Mouse (Mus musculus): ENCODE results near the gene Nlrp10. TPM values are rescaled to one million over a fixed set of nuclear protein-coding genes. Genes with fewer than 3 reads are reported as not detected.
A peak's percentile ranks its signal among the peaks of the same experiment; 100 is the strongest.

Nlrp10 gene
- polyA plus RNA-seq (2015; fragmentation: Nextera tagmentation; extraction: Ambion mirVana): not detected in 2 replicates

DNA sequence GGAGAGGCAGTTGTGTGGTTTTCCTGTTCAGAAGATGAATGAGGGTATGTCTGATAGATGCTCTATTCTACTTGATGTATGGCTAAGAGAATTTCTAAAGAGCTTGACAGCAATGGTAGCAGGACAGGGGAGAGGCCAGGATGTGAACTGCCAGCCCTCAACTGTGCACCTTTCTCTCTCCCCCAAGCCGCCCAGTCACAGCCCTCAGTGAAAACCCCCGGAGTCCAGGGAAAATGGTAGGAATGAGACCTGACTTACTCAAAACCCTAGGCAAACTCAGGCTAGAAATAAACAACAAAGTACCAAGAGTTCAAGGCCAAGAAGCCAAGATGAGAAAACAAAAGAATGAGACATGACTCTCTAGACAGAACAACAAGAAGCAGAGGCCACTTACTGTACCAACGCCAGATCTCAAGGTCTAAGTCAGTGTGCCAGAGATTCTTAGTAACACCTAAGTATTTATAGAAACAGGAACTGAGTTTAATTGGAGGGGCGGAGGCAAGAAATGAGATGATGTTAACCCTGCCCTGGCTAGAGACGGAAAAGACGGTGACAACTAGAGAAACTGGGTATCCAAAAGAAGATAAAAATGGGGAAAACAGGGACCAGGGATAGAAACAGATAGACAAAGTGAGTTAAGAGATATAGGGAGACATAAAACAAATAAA lies at the start of gene Nlrp10:
Nlrp10 (minus strand) TSS at position 453 of the 668 bp plus-strand sequence.
- WGBS: 80% methylated on average over 6 of the region's 6 CpGs
- Histone ChIP-seq H3K9ac (no peak within 1 kb of the TSS), H3K4me1 (peaks cover under 1% of the 10 kb centered on the region), H3K27ac (no peak within 1 kb of the TSS), H3K9me3 (no peaks in the 10 kb centered on the region), H3K36me3 (replicated peaks) (no peaks in the 10 kb centered on the region), H3K27me3 (replicated peaks) (no peaks in the 10 kb centered on the region), H3K4me3 (no peak within 1 kb of the TSS), H3K4me2 (no peak within 1 kb of the TSS)
- no peak for ATAC-seq (replicated peaks)

DNA sequence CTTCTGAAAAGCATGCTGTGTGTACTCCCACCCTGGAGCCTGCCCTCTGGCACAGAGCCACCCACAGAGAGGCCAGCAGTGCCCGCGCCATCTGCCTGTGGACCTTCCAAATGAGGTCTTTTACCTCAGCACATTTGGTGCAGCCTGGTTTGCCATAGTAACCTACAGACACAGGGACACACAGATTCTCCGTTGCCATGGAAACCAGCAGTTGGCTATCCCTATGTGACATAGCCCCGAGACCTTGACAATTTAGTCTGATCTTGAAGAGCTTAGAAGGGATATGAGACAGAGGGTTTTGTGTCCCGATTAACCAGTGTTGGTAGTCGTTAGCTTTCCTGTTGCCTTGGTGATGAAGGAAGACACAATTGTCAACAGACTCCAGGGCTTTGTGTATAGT lies 42.3 kb upstream of the Nlrp10 start:
- 18% methylated on average over 6 of the region's 6 CpGs for WGBS
- ATAC-seq (replicated peaks): peak; percentile 86
- peak overlapping the region; percentile 26 for H3K4me2 ChIP-seq

DNA sequence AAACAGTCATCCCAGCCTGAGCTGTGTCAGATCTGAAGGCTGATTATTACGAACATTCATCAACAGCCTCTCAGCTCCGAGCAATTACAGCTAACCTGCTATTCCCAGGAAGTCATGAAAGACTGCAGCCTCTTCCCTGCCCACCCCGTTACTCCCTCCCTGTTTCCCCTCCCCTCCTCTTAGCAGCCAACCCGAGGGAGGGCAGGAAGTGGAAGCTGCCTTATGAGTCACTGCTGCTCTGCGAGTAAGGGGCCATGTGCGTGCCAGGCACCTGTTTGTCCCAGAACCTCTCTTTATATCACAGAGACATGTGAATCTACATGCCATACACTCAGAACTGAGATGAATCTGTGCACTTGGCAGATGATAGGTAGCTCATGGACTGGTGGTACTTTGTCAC lies 38.2 kb upstream of the Nlrp10 start:
- H3K4me1 ChIP-seq: peaks cover 17% of the 10 kb centered on the region
- no peak overlapping the region for H3K27ac ChIP-seq
- no peak overlapping the region for H3K9ac ChIP-seq
- H3K27me3 ChIP-seq (replicated peaks): peaks cover 9% of the 10 kb centered on the region; the same call in 1 of the 2 replicates
- no peaks in the 10 kb centered on the region for H3K36me3 ChIP-seq (replicated peaks)
- 54% methylated on average over 6 of the region's 6 CpGs for WGBS
- no peak overlapping the region for H3K4me3 ChIP-seq
- H3K4me2 ChIP-seq: no peak overlapping the region
- no peak for ATAC-seq (replicated peaks)
- H3K9me3 ChIP-seq: no peaks in the 10 kb centered on the region

More for the DNA sequence above, 42.3 kb upstream of the Nlrp10 start:
- no peaks in the 10 kb centered on the region for H3K36me3 ChIP-seq (replicated peaks)
- H3K27ac ChIP-seq: peak overlapping the region; percentile 79
- 0 out of 2 replicates have a peak overlapping the region, but pooled peaks have one; percentile 7 for H3K9ac ChIP-seq
- H3K4me3 ChIP-seq: no peak overlapping the region
- H3K27me3 ChIP-seq (replicated peaks): peaks cover 14% of the 10 kb centered on the region; the same call in 1 of the 2 replicates
- H3K9me3 ChIP-seq: no peaks in the 10 kb centered on the region
- peaks cover 18% of the 10 kb centered on the region for H3K4me1 ChIP-seq

GRCm38 (mm10) chr7:108966742-108967362 lies 36.9 kb upstream of the Nlrp10 start:
- H3K27me3 ChIP-seq (replicated peaks): peaks cover 9% of the 10 kb centered on the region; the same call in 1 of the 2 replicates

DNA sequence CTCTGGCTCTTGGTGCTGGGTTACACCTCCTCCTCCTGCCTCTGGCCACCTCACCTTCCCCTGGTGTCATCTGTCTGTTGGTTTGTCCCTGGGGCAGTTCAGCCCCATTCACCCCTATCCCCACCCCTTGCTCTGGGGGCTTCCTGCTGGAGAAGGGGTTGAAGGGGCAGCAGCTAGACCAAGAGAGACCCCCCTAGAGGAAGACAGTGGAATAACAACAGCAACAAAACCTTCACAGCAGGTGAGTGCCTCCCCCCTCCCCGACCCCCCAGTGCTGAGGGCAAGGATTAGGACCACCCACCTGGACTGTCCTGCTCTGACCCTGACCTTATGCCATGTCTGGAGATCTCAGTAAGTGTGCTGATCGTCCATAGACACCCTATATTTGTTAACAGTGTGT lies 36.0 kb upstream of the Nlrp10 start:
- no peaks in the 10 kb centered on the region for H3K36me3 ChIP-seq (replicated peaks)
- no peaks in the 10 kb centered on the region for H3K9me3 ChIP-seq
- H3K9ac ChIP-seq: no peak overlapping the region
- H3K27ac ChIP-seq: no peak overlapping the region
- H3K27me3 ChIP-seq (replicated peaks): peaks cover 9% of the 10 kb centered on the region; the same call in 1 of the 2 replicates
- 14% methylated on average over 2 of the region's 2 CpGs for WGBS
- H3K4me2 ChIP-seq: no peak overlapping the region
- H3K4me1 ChIP-seq: no peaks in the 10 kb centered on the region
- no peak for ATAC-seq (replicated peaks)
- no peak overlapping the region for H3K4me3 ChIP-seq

More at GRCm38 (mm10) chr7:108966742-108967362, 36.9 kb upstream of the Nlrp10 start:
- peaks cover 3% of the 10 kb centered on the region for H3K4me1 ChIP-seq
- 28% methylated on average over 7 of the region's 7 CpGs for WGBS
- no peak overlapping the region for H3K4me3 ChIP-seq
- peak; percentile 80 for ATAC-seq (replicated peaks)
- no peak overlapping the region for H3K27ac ChIP-seq
- H3K4me2 ChIP-seq: no peak overlapping the region
- no peak overlapping the region for H3K9ac ChIP-seq
- no peaks in the 10 kb centered on the region for H3K9me3 ChIP-seq
- H3K36me3 ChIP-seq (replicated peaks): no peaks in the 10 kb centered on the region

- H3K9me3 ChIP-seq: no peaks in the 10 kb centered on the region
- no peak for ATAC-seq (replicated peaks)
These were observed 27.8 kb upstream of the Nlrp10 start for GRCm38 (mm10) chr7:108957734-108958133.

GRCm38 (mm10) chr7:108954185-108954584 lies 24.2 kb upstream of the Nlrp10 start:
- Histone ChIP-seq H3K4me3 (no peak overlapping the region), H3K4me1 (peaks cover 19% of the 10 kb centered on the region), H3K9me3 (no peaks in the 10 kb centered on the region), H3K27me3 (replicated peaks) (peaks cover 20% of the 10 kb centered on the region), H3K27ac (no peak overlapping the region), H3K4me2 (no peak overlapping the region), H3K36me3 (replicated peaks) (no peaks in the 10 kb centered on the region), H3K9ac (no peak overlapping the region)
- ATAC-seq (replicated peaks): no peak
- 62% methylated on average over 4 of the region's 4 CpGs for WGBS

More at GRCm38 (mm10) chr7:108957734-108958133, 27.8 kb upstream of the Nlrp10 start:
- H3K4me3 ChIP-seq: no peak overlapping the region
- H3K36me3 ChIP-seq (replicated peaks): no peaks in the 10 kb centered on the region
- WGBS: 75% methylated on average over 2 of the region's 2 CpGs
- H3K4me2 ChIP-seq: no peak overlapping the region
- no peaks in the 10 kb centered on the region for H3K4me1 ChIP-seq
- no peak overlapping the region for H3K27ac ChIP-seq
- H3K9ac ChIP-seq: no peak overlapping the region
- peaks cover 7% of the 10 kb centered on the region for H3K27me3 ChIP-seq (replicated peaks)

GRCm38 (mm10) chr7:108952801-108953200 lies 22.8 kb upstream of the Nlrp10 start:
- H3K9ac ChIP-seq: no peak overlapping the region
- H3K4me1 ChIP-seq: peaks cover 20% of the 10 kb centered on the region
- H3K27ac ChIP-seq: no peak overlapping the region
- H3K27me3 ChIP-seq (replicated peaks): peaks cover 23% of the 10 kb centered on the region
- H3K36me3 ChIP-seq (replicated peaks): no peaks in the 10 kb centered on the region
- no peak overlapping the region for H3K4me2 ChIP-seq
- no peaks in the 10 kb centered on the region for H3K9me3 ChIP-seq
- WGBS: 86% methylated on average over 6 of the region's 6 CpGs
- H3K4me3 ChIP-seq: no peak overlapping the region
- no peak for ATAC-seq (replicated peaks)

GRCm38 (mm10) chr7:108950762-108951331 lies 20.9 kb upstream of the Nlrp10 start:
- Histone ChIP-seq H3K9ac (peak overlapping the region; percentile 74), H3K4me3 (peak overlapping the region; percentile 79), H3K36me3 (replicated peaks) (no peaks in the 10 kb centered on the region), H3K27me3 (replicated peaks) (peaks cover 23% of the 10 kb centered on the region), H3K4me1 (peaks cover 20% of the 10 kb centered on the region), H3K27ac (peak overlapping the region; percentile 84), H3K4me2 (peak overlapping the region; percentile 86), H3K9me3 (no peaks in the 10 kb centered on the region)
- under 1% methylated on average over 52 of the region's 52 CpGs for WGBS
- peak; percentile 60 for ATAC-seq (replicated peaks)

GRCm38 (mm10) chr7:108950312-108950761 lies 20.4 kb upstream of the Nlrp10 start, which contains the start of gene Tub:
Tub (plus strand) TSS chr7:108950338.
- H3K27me3 ChIP-seq (replicated peaks): peaks cover 23% of the 10 kb centered on the region
- peak within 1 kb of the TSS; percentile 79 for H3K4me3 ChIP-seq
- 1% methylated on average over 44 of the region's 44 CpGs for WGBS
- no peaks in the 10 kb centered on the region for H3K9me3 ChIP-seq
- H3K9ac ChIP-seq: peak within 1 kb of the TSS; percentile 74
- H3K36me3 ChIP-seq (replicated peaks): no peaks in the 10 kb centered on the region; the same call in 1 of the 2 replicates
- peak within 1 kb of the TSS; percentile 84 for H3K27ac ChIP-seq
- peak; percentile 87 for ATAC-seq (replicated peaks)
- peaks cover 20% of the 10 kb centered on the region for H3K4me1 ChIP-seq
- peak within 1 kb of the TSS; percentile 86 for H3K4me2 ChIP-seq

DNA sequence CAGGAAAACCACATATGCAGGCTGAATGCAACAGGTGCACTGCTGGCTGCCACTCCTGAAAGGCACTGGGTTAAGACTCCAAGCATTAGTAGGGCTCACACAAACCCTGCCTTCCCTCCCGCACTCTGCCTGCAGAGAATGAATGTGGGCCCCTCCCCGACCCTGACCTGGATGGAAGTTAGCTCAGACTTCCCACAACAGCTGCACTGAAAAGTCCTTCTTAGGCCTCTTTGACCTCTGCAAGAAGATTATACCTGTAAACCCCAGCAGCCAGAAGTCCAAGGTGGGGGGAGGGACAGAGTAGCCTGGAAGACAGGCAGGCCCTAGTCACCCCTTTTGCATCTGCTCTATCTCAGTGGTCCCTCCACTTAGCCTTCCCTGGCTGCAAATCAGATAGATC lies 19.3 kb upstream of the Nlrp10 start:
- WGBS: 28% methylated on average over 2 of the region's 2 CpGs
- Histone ChIP-seq H3K4me2 (no peak overlapping the region), H3K27me3 (replicated peaks) (peaks cover 23% of the 10 kb centered on the region), H3K9me3 (no peaks in the 10 kb centered on the region), H3K4me1 (peaks cover 20% of the 10 kb centered on the region), H3K4me3 (no peak overlapping the region), H3K27ac (no peak overlapping the region), H3K9ac (no peak overlapping the region), H3K36me3 (replicated peaks) (no peaks in the 10 kb centered on the region; the same call in 1 of the 2 replicates)
- no peak for ATAC-seq (replicated peaks)

DNA sequence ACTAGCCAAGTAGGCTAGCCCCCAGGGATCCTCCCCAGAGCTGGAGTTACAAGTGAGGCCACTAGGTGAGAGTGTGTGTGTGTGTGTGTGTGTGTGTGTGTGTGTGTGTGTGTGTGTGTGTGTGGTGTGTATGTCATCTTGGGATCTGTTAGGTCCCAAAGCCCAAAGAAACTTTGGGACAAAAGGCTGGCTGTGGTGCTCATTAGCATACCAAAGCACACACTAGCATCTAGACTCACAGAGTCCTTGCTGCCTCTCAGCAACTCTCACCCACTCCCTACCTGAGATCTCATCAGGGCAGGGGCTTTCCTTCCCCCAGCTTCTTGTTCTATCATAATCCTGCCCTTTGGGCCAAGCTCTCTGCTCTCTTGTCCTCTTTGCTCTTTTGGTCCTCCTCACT lies 18.6 kb upstream of the Nlrp10 start:
- Histone ChIP-seq H3K27ac (no peak overlapping the region), H3K4me2 (no peak overlapping the region), H3K9me3 (no peaks in the 10 kb centered on the region), H3K36me3 (replicated peaks) (no peaks in the 10 kb centered on the region; the same call in 1 of the 2 replicates), H3K4me1 (peaks cover 20% of the 10 kb centered on the region), H3K27me3 (replicated peaks) (peaks cover 23% of the 10 kb centered on the region), H3K4me3 (no peak overlapping the region), H3K9ac (no peak overlapping the region)
- no peak for ATAC-seq (replicated peaks)

Data from midbrain, embryonic 15.5 days (tissue).